Mouse (Mus musculus) urinary bladder, adult 2 months (tissue): ENCODE measurements around the gene Zfp553. TPM values are rescaled to one million over a fixed set of nuclear protein-coding genes. Genes with fewer than 3 reads are reported as not detected.

Source experiments
- DNase-seq: peaks from one replicate; pipeline ENCODE4 v3.0.0; 2022; ENCODE audit warnings: low spot score
- polyA plus RNA-seq: library from polyadenylated mRNA; depleted of rRNA; stranded (reverse); fragments of >200 nt; gene quantifications from 2 replicates; pipeline ENCODE4 v1.2.3, GENCODE M21; 2012; rRNA removed

Zfp553 gene
- polyA plus RNA-seq, 1 experiment = 10.5 TPM

GRCm38 (mm10) chr7:127271093-127271492, 38.2 kb downstream of the Zfp553 start:
- no peak for DNase-seq

- no peak for DNase-seq
These were observed 39.7 kb downstream of the Zfp553 start for GRCm38 (mm10) chr7:127272566-127272965.

GRCm38 (mm10) chr7:127273118-127273923, 40.5 kb downstream of the Zfp553 start:
- no peak for DNase-seq

- peak; percentile 88 for DNase-seq
These were observed 41.3 kb downstream of the Zfp553 start, which contains the start of gene Sephs2 for GRCm38 (mm10) chr7:127273925-127274789. Sephs2 (minus strand) TSS chr7:127274055.

- DNase-seq = no peak
These were observed 43.7 kb downstream of the Zfp553 start for GRCm38 (mm10) chr7:127276519-127276961.

- no peak for DNase-seq
These were observed 45.5 kb downstream of the Zfp553 start for GRCm38 (mm10) chr7:127278311-127278710.

GRCm38 (mm10) chr7:127280092-127280491, 47.2 kb downstream of the Zfp553 start:
- no peak for DNase-seq

GRCm38 (mm10) chr7:127281114-127281513, 48.3 kb downstream of the Zfp553 start:
- no peak for DNase-seq

- DNase-seq = no peak
These were observed 49.3 kb downstream of the Zfp553 start for GRCm38 (mm10) chr7:127282190-127282589.

GRCm38 (mm10) chr7:127285154-127285553, 52.3 kb downstream of the Zfp553 start:
- DNase-seq = no peak

Other genes starting within 250 kb of the Zfp553 start
- 46.2 and 52.7 TPM in 2 replicates for gene Mvp, start 218.4 kb upstream of the Zfp553 start, polyA plus RNA-seq
- gene Pagr1b, start 216.6 kb upstream of the Zfp553 start, polyA plus RNA-seq = 2.8 and 3.2 TPM in 2 replicates
- 16.4 and 18.2 TPM in 2 replicates for gene Pagr1a, start 215.7 kb upstream of the Zfp553 start, polyA plus RNA-seq
- 66.3 and 76.5 TPM in 2 replicates for gene Gm42742, start 212.0 kb upstream of the Zfp553 start, polyA plus RNA-seq
- gene Prrt2, start 211.8 kb upstream of the Zfp553 start, polyA plus RNA-seq = 9.7 and 10.2 TPM in 2 replicates
- 72.0 and 72.5 TPM in 2 replicates for gene Maz, start 206.0 kb upstream of the Zfp553 start, polyA plus RNA-seq
- gene Kif22, start 190.6 kb upstream of the Zfp553 start, polyA plus RNA-seq = 2.3 and 2.7 TPM in 2 replicates
- gene Zg16, start 145.7 kb upstream of the Zfp553 start, polyA plus RNA-seq = 0.15 and 0.34 TPM in 2 replicates
- gene AI467606, start 141.7 kb upstream of the Zfp553 start, polyA plus RNA-seq = 4.4 and 6.0 TPM in 2 replicates
- 0.80 and 0.81 TPM in 2 replicates for gene Qprt, start 110.8 kb upstream of the Zfp553 start, polyA plus RNA-seq
- gene Spn, start 95.2 kb upstream of the Zfp553 start, polyA plus RNA-seq = 1.2 and 1.9 TPM in 2 replicates
- gene Cd2bp2, start 37.0 kb upstream of the Zfp553 start, polyA plus RNA-seq = 66.2 and 68.8 TPM in 2 replicates
- 23.0 and 30.1 TPM in 2 replicates for gene Tbc1d10b, start 24.6 kb upstream of the Zfp553 start, polyA plus RNA-seq
- gene Mylpf, start 24.2 kb upstream of the Zfp553 start, polyA plus RNA-seq = 1.2 and 2.1 TPM in 2 replicates
- 19.4 and 22.0 TPM in 2 replicates for gene Sept1, start 69 bp downstream of the Zfp553 start, polyA plus RNA-seq
- 49.8 and 54.0 TPM in 2 replicates for gene Zfp771, start 11.2 kb downstream of the Zfp553 start, polyA plus RNA-seq
- gene Dctpp1, start 27.6 kb downstream of the Zfp553 start, polyA plus RNA-seq = 19.2 and 24.9 TPM in 2 replicates
- gene Sephs2, start 41.0 kb downstream of the Zfp553 start, polyA plus RNA-seq = 19.8 and 21.1 TPM in 2 replicates
- 3.4 and 3.5 TPM in 2 replicates for gene Itgal, start 63.2 kb downstream of the Zfp553 start, polyA plus RNA-seq
- gene Zfp768, start 112.5 kb downstream of the Zfp553 start, polyA plus RNA-seq = 16.9 and 19.8 TPM in 2 replicates
- gene Zfp747, start 143.0 kb downstream of the Zfp553 start, polyA plus RNA-seq = 7.5 and 9.0 TPM in 2 replicates
- 3.7 and 3.9 TPM in 2 replicates for gene 9130019O22Rik, start 154.1 kb downstream of the Zfp553 start, polyA plus RNA-seq
- gene E430018J23Rik, start 160.6 kb downstream of the Zfp553 start, polyA plus RNA-seq = 6.2 and 6.8 TPM in 2 replicates
- 7.8 and 9.7 TPM in 2 replicates for gene Zfp764, start 173.8 kb downstream of the Zfp553 start, polyA plus RNA-seq
- gene Zfp688, start 189.0 kb downstream of the Zfp553 start, polyA plus RNA-seq = 19.5 and 20.2 TPM in 2 replicates
- gene Zfp689, start 216.1 kb downstream of the Zfp553 start, polyA plus RNA-seq = 3.1 and 3.7 TPM in 2 replicates
- 69.2 and 79.9 TPM in 2 replicates for gene Prr14, start 226.6 kb downstream of the Zfp553 start, polyA plus RNA-seq
- 12.4 and 30.8 TPM in 2 replicates for gene Fbrs, start 246.1 kb downstream of the Zfp553 start, polyA plus RNA-seq